ENCODE assay signal across 8 mouse cellular contexts in genomic region chr13:109615785-109616281, GRCm38 (mm10).
A peak's percentile ranks its signal among the peaks of the same experiment; 100 is the strongest.
DNase-seq lines count a peak whose midpoint lies in the region; ATAC-seq lines count a peak whose summit lies in the region.

No protein-coding gene starts in this region.

- no peak overlapping the region for H3K4me3 ChIP-seq in heart, embryonic 13.5 days

- no peak overlapping the region for H3K27ac ChIP-seq in heart, embryonic 13.5 days (replicated peaks)

- 8% methylated on average over 7 of the region's 7 CpGs for WGBS in heart, embryonic 13.5 days

- no peak for ATAC-seq in heart, embryonic 13.5 days (ENCODE audit: extremely low read depth, insufficient number of reproducible peaks, low FRiP score, low TSS enrichment)
- ATAC-seq in megakaryocyte progenitor cell, adult 5-6 weeks (replicated peaks; ENCODE audit: poor library complexity) = peak; percentile 79

- H3K9ac ChIP-seq in heart, embryonic 13.5 days = no peak overlapping the region

- H3K9me3 ChIP-seq in heart, embryonic 13.5 days = no peaks in the 10 kb centered on the region

- 0 out of 2 replicates have a peak overlapping the region, but pooled peaks have one; percentile 9 for H3K4me2 ChIP-seq in heart, embryonic 13.5 days

- no peak for DNase-seq in heart, postnatal 4 days
- DNase-seq in CD4-positive helper T cell, adult 2 months (ENCODE audit: low read depth, low spot score) = peak; percentile 12
- peak; percentile 29 for DNase-seq in c-Kit-negative CD71-positive TER-119-positive erythroid progenitor cells, embryonic 14.5 days (ENCODE audit: low read depth, low spot score)
- peak; percentile 12 for DNase-seq in induced T-regulatory cell, adult 2 months (ENCODE audit: low read depth)
- DNase-seq in frontal cortex, postnatal 14 days (ENCODE audit: low spot score in 2 of 2) = no peak
- no peak for DNase-seq in adrenal gland, postnatal 14 days

- H3K27me3 ChIP-seq in heart, embryonic 13.5 days (replicated peaks) = no peaks in the 10 kb centered on the region

- H3K4me1 ChIP-seq in heart, embryonic 13.5 days = peaks cover 6% of the 10 kb centered on the region; the same call in 1 of the 2 replicates

- H3K36me3 ChIP-seq in heart, embryonic 13.5 days = no peaks in the 10 kb centered on the region

Comparison
In these comparisons a context has a peak if more than half of its experiments do, and no peak if none do; other contexts are left out.
1. DNase-seq: peak in CD4-positive helper T cell, adult 2 months (single experiment), c-Kit-negative CD71-positive TER-119-positive erythroid progenitor cells, embryonic 14.5 days (single experiment) and induced T-regulatory cell, adult 2 months (single experiment); none in heart, postnatal 4 days (single experiment), frontal cortex, postnatal 14 days (0 of 2) and adrenal gland, postnatal 14 days (single experiment).